Mouse (Mus musculus): ENCODE measurements at regions not wholly inside any gene's neighbourhood (a gene's known extent, or its start where the extent isn't known, plus 50 kb on each side); places are given as distances from the start of the nearest gene placed in this dataset.

DNA sequence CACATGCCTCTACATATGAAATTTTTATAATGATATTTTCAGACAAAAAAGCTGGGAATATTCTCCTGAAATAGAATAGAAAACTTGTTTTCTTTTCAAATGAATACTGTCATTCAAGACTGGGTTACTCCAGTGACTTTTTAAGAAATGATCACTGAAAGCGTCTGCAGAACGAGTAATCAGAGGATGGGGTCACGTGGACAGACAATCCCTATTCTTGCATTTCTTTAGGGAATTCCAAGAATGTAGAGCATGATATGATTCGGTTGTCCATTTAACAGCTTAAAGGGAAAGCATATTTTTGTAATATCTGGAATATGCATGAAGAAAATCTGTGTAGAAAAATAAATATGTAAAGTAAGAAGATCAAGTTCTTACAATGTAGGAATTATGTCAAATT lies 65.6 kb downstream of the 4933402N22Rik start:
- no peaks in the 10 kb centered on the region for H3K36me3 ChIP-seq (ENCODE audit: control insufficient read depth, insufficient read depth, low read length)
- WGBS: 51% methylated on average over 4 of the region's 4 CpGs
- no peak overlapping the region for H3K4me2 ChIP-seq (ENCODE audit: low read length)
- H3K27ac ChIP-seq (ENCODE audit: low read depth): no peak overlapping the region
- H3K4me3 ChIP-seq (ENCODE audit: low read depth, low read length): no peak overlapping the region
- no peak for ATAC-seq (replicated peaks; ENCODE audit: low FRiP score, low TSS enrichment, low read depth)
- H3K4me1 ChIP-seq (replicated peaks; ENCODE audit: control insufficient read depth, insufficient read depth, low read length): no peaks in the 10 kb centered on the region
- H3K9ac ChIP-seq (ENCODE audit: low read length): no peak overlapping the region
- no peaks in the 10 kb centered on the region for H3K9me3 ChIP-seq (ENCODE audit: control insufficient read depth, low read length)
- DNase-seq (ENCODE audit: low spot score): no peak
- no peaks in the 10 kb centered on the region for H3K27me3 ChIP-seq (replicated peaks; ENCODE audit: control insufficient read depth, insufficient read depth, low read length)

DNA sequence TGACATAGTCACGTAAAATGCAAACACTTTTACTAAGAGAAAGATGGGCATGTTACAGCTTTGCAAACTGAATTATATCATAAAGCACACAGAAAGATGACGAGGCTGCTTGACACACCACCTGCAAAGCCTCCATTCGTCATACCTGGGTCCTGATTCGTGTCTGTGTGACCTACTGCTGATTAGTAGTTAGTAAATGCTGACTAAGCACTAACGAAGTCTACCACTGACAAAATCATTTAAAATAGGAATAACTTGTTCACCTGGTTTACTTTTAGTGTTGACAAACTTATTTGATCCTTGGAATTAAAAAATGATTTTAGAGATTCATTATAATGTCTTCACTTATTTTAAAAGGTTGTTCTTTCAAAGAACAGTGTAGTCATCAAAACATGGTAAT lies 71.3 kb downstream of the 4933402N22Rik start:
- DNase-seq (ENCODE audit: low spot score) (no peak), ATAC-seq (replicated peaks; ENCODE audit: low FRiP score, low TSS enrichment, low read depth) (no peak)
- H3K27me3 ChIP-seq (replicated peaks; ENCODE audit: control insufficient read depth, insufficient read depth, low read length): no peaks in the 10 kb centered on the region
- WGBS: 91% methylated on average over 5 of the region's 5 CpGs
- no peaks in the 10 kb centered on the region for H3K4me1 ChIP-seq (replicated peaks; ENCODE audit: control insufficient read depth, insufficient read depth, low read length)
- no peak overlapping the region for H3K4me3 ChIP-seq (ENCODE audit: low read depth, low read length)
- no peaks in the 10 kb centered on the region for H3K36me3 ChIP-seq (ENCODE audit: control insufficient read depth, insufficient read depth, low read length)
- H3K27ac ChIP-seq (ENCODE audit: low read depth): no peak overlapping the region
- H3K9me3 ChIP-seq (ENCODE audit: control insufficient read depth, low read length): no peaks in the 10 kb centered on the region
- H3K4me2 ChIP-seq (ENCODE audit: low read length): no peak overlapping the region
- H3K9ac ChIP-seq (ENCODE audit: low read length): no peak overlapping the region

DNA sequence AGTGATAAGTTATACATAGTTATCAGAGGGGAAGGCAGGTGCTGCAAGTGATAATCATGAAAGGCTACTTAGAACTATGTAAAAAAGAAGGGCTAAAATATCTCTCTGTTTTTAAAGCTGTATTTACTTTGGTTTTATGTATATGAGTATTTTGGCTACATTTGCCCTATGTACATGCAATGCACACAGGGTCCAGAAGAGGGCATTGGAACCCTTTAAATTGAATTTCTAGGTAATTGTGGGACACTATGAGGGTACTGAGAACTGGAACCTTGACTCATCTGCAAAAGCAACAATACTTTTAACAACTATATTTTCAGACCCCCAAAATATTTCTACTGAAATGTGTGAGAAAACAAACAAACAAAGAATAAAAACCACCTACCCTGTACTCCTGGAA lies 82.9 kb downstream of the 4933402N22Rik start:
- H3K27ac ChIP-seq (ENCODE audit: low read depth): no peak overlapping the region
- DNase-seq (ENCODE audit: low spot score) (no peak), ATAC-seq (replicated peaks; ENCODE audit: low FRiP score, low TSS enrichment, low read depth) (no peak)
- no peaks in the 10 kb centered on the region for H3K27me3 ChIP-seq (replicated peaks; ENCODE audit: control insufficient read depth, insufficient read depth, low read length)
- H3K4me1 ChIP-seq (replicated peaks; ENCODE audit: control insufficient read depth, insufficient read depth, low read length): 0 out of 2 replicates have a peak, but pooled peaks cover under 1% of the 10 kb centered on the region
- H3K9ac ChIP-seq (ENCODE audit: low read length): no peak overlapping the region
- H3K4me2 ChIP-seq (ENCODE audit: low read length): no peak overlapping the region
- no peaks in the 10 kb centered on the region for H3K36me3 ChIP-seq (ENCODE audit: control insufficient read depth, insufficient read depth, low read length)
- H3K9me3 ChIP-seq (ENCODE audit: control insufficient read depth, low read length): no peaks in the 10 kb centered on the region
- H3K4me3 ChIP-seq (ENCODE audit: low read depth, low read length): no peak overlapping the region

DNA sequence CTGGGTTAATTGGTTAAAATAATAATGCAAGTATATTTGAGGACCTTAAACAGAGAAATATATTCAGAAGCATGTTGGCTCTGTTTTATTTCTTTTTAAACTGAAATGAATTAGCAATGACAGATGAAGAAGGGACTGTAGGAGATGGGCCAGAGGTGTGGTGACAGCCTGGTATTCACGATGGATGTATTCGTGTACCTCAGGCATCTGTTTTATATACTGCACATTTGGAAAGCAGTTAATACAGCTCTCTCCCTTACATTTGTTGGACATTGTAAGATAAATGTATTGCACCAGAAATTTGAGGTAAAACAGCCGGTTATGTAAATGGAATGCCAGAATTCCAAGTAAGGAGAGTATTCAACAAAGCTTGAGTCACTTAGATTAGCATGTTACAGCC lies 88.6 kb downstream of the 4933402N22Rik start:
- Histone ChIP-seq H3K4me1 (replicated peaks; ENCODE audit: control insufficient read depth, insufficient read depth, low read length) (0 out of 2 replicates have a peak, but pooled peaks cover 4% of the 10 kb centered on the region), H3K9me3 (ENCODE audit: control insufficient read depth, low read length) (no peaks in the 10 kb centered on the region), H3K36me3 (ENCODE audit: control insufficient read depth, insufficient read depth, low read length) (no peaks in the 10 kb centered on the region), H3K9ac (ENCODE audit: low read length) (no peak overlapping the region), H3K4me2 (ENCODE audit: low read length) (no peak overlapping the region), H3K27ac (ENCODE audit: low read depth) (no peak overlapping the region), H3K27me3 (replicated peaks; ENCODE audit: control insufficient read depth, insufficient read depth, low read length) (no peaks in the 10 kb centered on the region), H3K4me3 (ENCODE audit: low read depth, low read length) (no peak overlapping the region)
- 27% methylated on average over 3 of the region's 3 CpGs for WGBS
- DNase-seq (ENCODE audit: low spot score): no peak
- ATAC-seq (replicated peaks; ENCODE audit: low FRiP score, low TSS enrichment, low read depth): peak; percentile 85

DNA sequence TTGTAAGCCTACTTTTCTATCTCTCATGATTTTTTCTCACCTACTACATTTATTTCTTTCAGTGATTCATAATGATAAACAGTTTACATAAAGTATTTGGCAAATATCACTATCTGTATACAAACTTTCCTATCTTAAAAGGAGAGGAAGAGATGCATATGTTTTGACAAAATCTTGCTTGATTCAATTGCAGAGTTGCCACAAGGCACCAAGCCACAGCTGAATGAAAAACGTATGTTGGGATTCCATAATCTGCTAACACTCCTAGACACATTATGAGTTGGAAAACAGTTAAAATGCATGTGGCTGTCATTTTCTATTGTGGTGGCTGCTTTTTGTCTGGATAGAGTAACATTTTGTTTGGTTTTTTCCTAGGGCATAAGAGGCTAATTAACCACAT lies 98.5 kb downstream of the 4933402N22Rik start:
- ATAC-seq (replicated peaks; ENCODE audit: low FRiP score, low TSS enrichment, low read depth): no peak
- no peak overlapping the region for H3K4me3 ChIP-seq (ENCODE audit: low read depth, low read length)
- no peaks in the 10 kb centered on the region for H3K27me3 ChIP-seq (replicated peaks; ENCODE audit: control insufficient read depth, insufficient read depth, low read length)
- no peak overlapping the region for H3K4me2 ChIP-seq (ENCODE audit: low read length)
- no peak for DNase-seq (ENCODE audit: low spot score)
- no peaks in the 10 kb centered on the region for H3K9me3 ChIP-seq (ENCODE audit: control insufficient read depth, low read length)
- 59% methylated on average over 1 of the region's 1 CpGs for WGBS
- no peak overlapping the region for H3K27ac ChIP-seq (ENCODE audit: low read depth)
- H3K4me1 ChIP-seq (replicated peaks; ENCODE audit: control insufficient read depth, insufficient read depth, low read length): no peaks in the 10 kb centered on the region
- H3K36me3 ChIP-seq (ENCODE audit: control insufficient read depth, insufficient read depth, low read length): no peaks in the 10 kb centered on the region
- no peak overlapping the region for H3K9ac ChIP-seq (ENCODE audit: low read length)

DNA sequence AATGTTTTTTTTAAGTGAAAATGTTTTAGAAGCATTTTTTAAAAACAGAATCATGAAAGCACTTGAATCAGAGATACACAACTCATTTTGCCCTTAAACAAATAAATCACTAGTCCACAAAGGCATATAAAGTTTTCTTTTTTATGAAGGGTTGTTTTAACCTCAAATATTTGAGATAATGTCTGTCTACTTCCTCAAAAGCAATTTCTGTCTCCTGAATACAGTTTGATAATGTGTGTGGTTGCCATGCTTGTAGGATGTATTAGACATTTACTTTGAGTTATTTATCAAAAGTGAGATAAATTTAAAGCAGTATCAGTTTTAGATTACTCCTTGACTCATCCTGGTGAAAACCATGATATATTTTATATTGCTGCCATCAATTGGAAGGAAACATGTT lies 102.6 kb downstream of the 4933402N22Rik start:
- no peak for ATAC-seq (replicated peaks; ENCODE audit: low FRiP score, low TSS enrichment, low read depth)

DNA sequence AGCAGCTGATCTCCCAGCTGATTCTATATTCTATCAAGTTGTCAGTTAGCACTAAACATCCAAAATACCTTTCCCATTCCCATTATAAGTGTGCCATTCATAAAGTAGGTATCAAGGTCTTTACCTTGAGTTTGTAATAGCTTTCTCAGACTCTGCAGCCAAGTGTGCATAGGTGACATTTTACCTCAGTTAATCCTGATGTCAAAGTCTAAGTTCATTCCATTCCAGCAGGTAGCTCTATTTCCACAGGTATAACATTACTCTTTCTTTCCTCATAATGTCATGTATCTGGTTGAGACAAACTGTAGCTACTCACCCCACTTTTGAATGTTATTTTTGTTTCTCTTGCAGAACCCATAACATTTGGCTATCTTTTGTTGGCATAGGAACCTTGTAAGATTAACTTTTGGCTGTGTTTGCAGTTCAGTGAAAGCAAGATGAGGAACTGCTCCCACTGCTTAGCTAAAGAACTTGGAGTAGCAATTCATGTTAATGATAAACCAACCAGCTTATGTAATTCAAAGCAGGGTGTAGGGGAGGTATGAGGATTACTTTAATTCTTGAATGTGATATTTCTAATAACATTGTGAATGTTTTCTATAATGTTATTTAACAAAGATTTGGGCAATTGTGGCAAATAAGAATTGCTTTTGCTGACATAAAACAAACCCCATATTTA lies 107.0 kb downstream of the 4933402N22Rik start:
- Histone ChIP-seq H3K36me3 (ENCODE audit: control insufficient read depth, insufficient read depth, low read length) (no peaks in the 10 kb centered on the region), H3K4me2 (ENCODE audit: low read length) (no peak overlapping the region), H3K27ac (ENCODE audit: low read depth) (no peak overlapping the region), H3K4me1 (replicated peaks; ENCODE audit: control insufficient read depth, insufficient read depth, low read length) (no peaks in the 10 kb centered on the region), H3K4me3 (ENCODE audit: low read depth, low read length) (no peak overlapping the region), H3K9ac (ENCODE audit: low read length) (no peak overlapping the region), H3K27me3 (replicated peaks; ENCODE audit: control insufficient read depth, insufficient read depth, low read length) (no peaks in the 10 kb centered on the region), H3K9me3 (ENCODE audit: control insufficient read depth, low read length) (no peaks in the 10 kb centered on the region)
- DNase-seq (ENCODE audit: low spot score) (no peak), ATAC-seq (replicated peaks; ENCODE audit: low FRiP score, low TSS enrichment, low read depth) (no peak)

More for the DNA sequence above, 102.6 kb downstream of the 4933402N22Rik start:
- no peak for DNase-seq (ENCODE audit: low spot score)
- Histone ChIP-seq H3K36me3 (ENCODE audit: control insufficient read depth, insufficient read depth, low read length) (no peaks in the 10 kb centered on the region), H3K27me3 (replicated peaks; ENCODE audit: control insufficient read depth, insufficient read depth, low read length) (no peaks in the 10 kb centered on the region), H3K9ac (ENCODE audit: low read length) (no peak overlapping the region), H3K4me3 (ENCODE audit: low read depth, low read length) (no peak overlapping the region), H3K4me1 (replicated peaks; ENCODE audit: control insufficient read depth, insufficient read depth, low read length) (no peaks in the 10 kb centered on the region), H3K27ac (ENCODE audit: low read depth) (no peak overlapping the region), H3K9me3 (ENCODE audit: control insufficient read depth, low read length) (no peaks in the 10 kb centered on the region), H3K4me2 (ENCODE audit: low read length) (no peak overlapping the region)

DNA sequence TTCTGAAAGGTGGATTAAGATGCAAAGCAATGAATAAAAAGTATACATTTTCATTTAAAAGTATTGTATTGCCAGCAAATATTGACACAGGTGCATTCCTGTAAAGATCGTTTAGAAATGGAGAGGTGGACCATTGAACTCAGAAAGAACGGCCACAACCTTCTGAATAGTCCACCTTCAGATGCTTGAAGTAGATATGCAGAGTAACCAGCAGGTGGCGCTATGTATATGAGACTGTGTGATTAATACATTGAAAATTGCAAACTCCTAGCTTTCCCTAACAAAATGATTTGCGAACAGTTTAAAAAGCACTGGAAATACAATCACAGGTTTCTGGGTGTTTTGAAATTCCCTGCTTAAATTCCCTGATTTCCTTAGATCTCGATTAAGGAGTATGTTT lies 112.2 kb downstream of the 4933402N22Rik start:
- H3K27ac ChIP-seq (ENCODE audit: low read depth): no peak overlapping the region
- ATAC-seq (replicated peaks; ENCODE audit: low FRiP score, low TSS enrichment, low read depth) (0 out of 2 replicates have a peak, but pooled peaks have one; percentile 32), DNase-seq (ENCODE audit: low spot score) (peak; percentile 60)
- H3K27me3 ChIP-seq (replicated peaks; ENCODE audit: control insufficient read depth, insufficient read depth, low read length): no peaks in the 10 kb centered on the region
- H3K9me3 ChIP-seq (ENCODE audit: control insufficient read depth, low read length): no peaks in the 10 kb centered on the region
- H3K4me1 ChIP-seq (replicated peaks; ENCODE audit: control insufficient read depth, insufficient read depth, low read length): no peaks in the 10 kb centered on the region
- no peak overlapping the region for H3K4me3 ChIP-seq (ENCODE audit: low read depth, low read length)
- H3K9ac ChIP-seq (ENCODE audit: low read length): no peak overlapping the region
- WGBS: 12% methylated on average over 5 of the region's 5 CpGs
- no peaks in the 10 kb centered on the region for H3K36me3 ChIP-seq (ENCODE audit: control insufficient read depth, insufficient read depth, low read length)
- H3K4me2 ChIP-seq (ENCODE audit: low read length): no peak overlapping the region

DNA sequence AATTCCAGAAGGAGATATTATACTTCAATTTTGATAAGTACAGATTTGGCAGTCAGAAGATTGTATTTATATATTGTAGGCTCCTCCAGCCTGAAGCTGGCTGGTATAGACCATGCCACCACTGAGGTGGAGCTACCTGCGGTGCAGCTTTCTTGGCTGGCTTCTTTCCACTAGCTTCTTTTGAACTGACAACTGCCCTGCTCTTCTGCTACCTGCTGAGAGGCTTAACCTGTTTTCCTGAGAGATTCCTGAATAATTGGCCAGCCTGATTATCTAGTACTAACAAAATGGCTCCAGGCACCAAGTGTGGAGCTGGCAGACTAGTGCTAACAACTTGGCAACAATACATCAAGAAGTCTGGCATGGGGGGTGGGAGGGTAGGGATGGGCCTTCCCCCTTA lies 132.0 kb downstream of the 4933402N22Rik start:
- no peak overlapping the region for H3K4me2 ChIP-seq (ENCODE audit: low read length)
- ATAC-seq (replicated peaks; ENCODE audit: low FRiP score, low TSS enrichment, low read depth) (no peak), DNase-seq (ENCODE audit: low spot score) (no peak)
- H3K9ac ChIP-seq (ENCODE audit: low read length): no peak overlapping the region
- no peaks in the 10 kb centered on the region for H3K36me3 ChIP-seq (ENCODE audit: control insufficient read depth, insufficient read depth, low read length)
- H3K4me3 ChIP-seq (ENCODE audit: low read depth, low read length): no peak overlapping the region
- 93% methylated on average over 1 of the region's 1 CpGs for WGBS
- H3K27ac ChIP-seq (ENCODE audit: low read depth): no peak overlapping the region
- 0 out of 2 replicates have a peak, but pooled peaks cover 4% of the 10 kb centered on the region for H3K9me3 ChIP-seq (ENCODE audit: control insufficient read depth, low read length)
- no peaks in the 10 kb centered on the region for H3K4me1 ChIP-seq (replicated peaks; ENCODE audit: control insufficient read depth, insufficient read depth, low read length)
- H3K27me3 ChIP-seq (replicated peaks; ENCODE audit: control insufficient read depth, insufficient read depth, low read length): no peaks in the 10 kb centered on the region

Data from intestine, embryonic 14.5 days (tissue).